Mouse (Mus musculus) neutrophil, adult 65 days (primary cell): ENCODE results near the gene Osgep. TPM values are rescaled to one million over a fixed set of nuclear protein-coding genes. Genes with fewer than 3 reads are reported as not detected.

Experiments
- total RNA-seq: library from RNA; stranded (reverse); gene quantifications from 2 replicates; pipeline ENCODE4 v1.2.4, GENCODE M21; 2023

The Osgep gene
- 14.8 and 15.6 TPM in 2 replicates for total RNA-seq

DNA sequence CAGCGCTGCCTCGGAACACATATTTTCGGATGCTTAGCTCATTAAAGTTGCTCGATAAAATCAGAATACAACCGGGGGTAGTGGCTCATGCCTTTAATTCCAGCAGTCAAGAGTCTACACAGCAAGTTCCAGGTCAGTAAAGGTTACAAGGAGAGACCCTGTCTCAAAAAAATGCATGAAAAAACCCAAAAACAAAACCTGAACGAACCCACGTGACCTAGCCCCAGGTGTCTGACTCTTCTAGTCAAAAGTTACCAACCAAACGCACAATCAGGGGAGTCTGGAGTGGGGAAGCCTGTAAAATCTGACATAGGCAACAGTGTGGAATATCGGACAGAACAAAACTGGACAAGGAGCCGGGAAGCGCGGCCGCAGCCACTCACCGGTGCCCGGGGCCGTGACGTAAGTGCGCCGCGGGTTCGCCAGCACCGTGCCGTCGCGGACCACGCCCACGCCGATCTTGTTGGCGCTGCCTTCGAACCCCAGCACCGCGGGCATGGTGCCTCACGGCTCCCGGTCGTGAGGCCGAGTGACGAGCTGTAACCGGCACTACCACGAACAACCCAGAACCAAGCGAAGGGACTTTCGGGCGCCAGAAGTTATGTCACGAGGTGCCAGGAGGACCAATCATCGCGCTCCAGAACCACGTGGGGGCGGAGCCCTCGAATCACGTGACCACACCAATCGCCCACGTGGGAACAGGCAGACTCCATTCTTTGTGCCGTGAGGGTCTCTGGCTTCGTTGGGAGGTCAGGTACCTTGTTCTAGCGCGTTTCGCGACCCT, at the start of gene Osgep, which contains the start of gene Apex1:
Osgep (minus strand) TSS at position 613 of the 784 bp plus-strand sequence.
Apex1 (plus strand) TSS at position 688 of the 784 bp plus-strand sequence.

DNA sequence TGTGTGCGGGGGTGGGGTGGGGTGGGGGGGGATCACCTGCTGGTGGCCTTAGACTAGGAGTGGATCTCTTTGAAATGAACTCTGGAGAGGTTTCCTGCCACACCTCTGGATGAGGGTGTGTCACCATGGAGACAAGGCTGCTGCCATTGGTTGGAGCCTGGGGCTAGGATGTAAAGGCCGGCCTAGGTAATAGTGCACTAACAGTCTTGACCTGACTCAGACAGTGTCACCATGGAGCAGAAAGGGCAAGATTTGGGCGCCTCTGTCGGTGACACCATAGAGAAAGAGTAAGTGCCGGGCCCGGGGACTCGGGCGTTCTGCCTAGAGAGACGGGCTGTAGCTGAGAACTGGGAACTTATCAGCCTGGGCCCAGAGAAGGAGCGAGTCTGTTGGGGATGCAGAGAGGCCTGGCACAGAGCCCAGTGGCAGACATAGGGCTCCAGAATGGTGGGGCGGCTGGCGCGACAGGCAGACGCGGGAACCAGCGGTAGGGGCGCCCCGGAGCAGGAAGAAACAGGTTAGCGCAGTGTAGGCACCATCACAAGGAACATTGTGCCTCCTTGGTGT, 31.3 kb upstream of the Osgep start, which contains the start of gene Pnp2:
Pnp2 (plus strand) TSS at position 51 of the 567 bp plus-strand sequence.

DNA sequence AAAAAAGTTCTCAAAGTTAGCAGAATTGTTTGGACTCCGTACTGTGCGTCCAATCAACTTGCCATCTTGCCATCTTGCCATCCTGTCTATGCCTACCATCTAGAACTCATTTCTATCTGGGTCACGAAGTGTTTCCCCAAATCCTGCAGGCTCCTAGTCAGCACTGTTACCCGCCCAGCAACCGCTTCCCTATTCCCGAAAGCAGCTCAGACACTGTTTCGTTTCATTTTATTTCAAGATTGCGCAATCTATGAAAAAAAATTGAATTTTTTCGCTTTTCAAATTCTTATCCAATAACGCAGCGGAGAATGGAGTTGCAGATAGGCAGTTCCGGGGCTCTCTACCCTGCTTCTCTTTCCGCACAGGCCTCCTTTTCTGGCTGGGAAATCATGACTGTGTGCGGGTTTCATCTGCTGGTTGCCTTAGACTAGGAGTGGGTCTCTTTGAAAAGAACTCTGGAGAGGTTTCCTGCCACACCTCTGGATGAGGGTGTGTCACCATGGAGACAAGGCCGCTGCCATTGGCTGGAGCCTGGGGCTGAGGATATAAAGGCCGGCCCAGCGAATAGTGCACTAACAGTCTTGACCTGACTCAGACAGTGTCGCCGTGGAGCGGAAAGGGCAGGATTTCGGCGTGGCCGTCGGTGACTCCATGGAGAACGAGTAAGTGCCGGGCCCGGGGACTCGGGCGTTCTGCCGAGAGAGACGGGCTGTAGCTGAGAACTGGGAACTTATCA, 19.4 kb upstream of the Osgep start, which contains the start of gene Gm49342:
Gm49342 (plus strand) TSS at position 586 of the 736 bp plus-strand sequence.

DNA sequence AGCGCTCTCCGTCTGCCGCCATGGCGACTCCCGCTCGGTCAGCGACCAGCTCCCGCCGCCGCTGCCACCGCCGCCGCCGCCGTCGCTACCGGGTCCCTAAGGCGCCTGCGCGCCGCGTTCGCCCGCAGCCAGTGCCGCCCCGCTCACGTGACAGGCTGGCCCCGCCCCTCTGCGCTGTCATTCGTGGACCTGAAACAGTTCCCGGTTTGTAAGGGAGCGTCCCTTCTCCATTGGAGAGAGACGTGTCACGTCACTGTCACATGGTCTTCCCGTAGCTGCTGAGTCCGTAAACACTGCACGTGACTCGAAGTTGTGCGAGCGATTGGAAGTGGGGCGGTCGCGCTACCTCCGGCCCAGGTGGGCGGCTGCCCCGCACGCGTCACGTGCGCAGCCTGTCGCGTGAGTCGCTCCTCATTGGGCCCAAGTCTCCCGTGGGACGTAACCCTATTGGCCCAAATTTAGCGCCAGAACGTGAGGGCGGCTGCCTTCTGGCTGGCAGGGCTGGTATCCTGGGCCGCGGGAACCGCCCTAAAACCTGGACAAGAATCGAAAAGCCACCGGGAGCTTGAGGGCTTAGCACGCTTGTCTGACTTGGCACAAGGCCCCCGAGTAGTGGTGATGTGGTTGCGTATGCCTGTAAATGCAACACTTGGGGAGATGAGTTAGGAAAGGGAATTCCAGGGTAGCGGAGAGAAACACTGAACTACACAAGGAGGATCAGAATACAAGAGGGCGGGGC, 6.2 kb upstream of the Osgep start, which contains the start of the genes Pip4p1 and Pnp:
Pip4p1 (minus strand) TSS at position 103 of the 739 bp plus-strand sequence.
Pnp (plus strand) TSS at position 329 of the 739 bp plus-strand sequence.

DNA sequence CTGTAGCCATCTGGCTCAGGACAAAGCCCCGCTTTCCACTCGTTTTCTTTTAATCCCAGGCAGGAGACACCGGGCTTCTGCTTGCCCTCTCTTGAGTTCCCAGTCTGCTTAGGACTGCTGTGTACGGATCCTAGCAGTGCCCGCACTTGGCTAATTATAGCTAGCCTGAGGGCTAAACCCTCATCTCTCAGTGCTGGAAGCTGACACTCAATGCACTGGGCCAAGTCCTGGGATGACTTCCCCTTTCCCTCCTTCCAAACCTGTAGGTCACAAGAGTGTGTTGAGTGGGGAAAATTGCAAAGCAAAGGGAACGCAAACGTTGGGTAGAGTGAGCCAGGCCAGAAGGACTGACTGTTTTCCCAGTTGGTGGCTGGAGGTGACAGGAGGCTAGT, 27.3 kb downstream of the Osgep start, which contains the start of gene Klhl33:
Klhl33 (minus strand) TSS at position 134 of the 392 bp plus-strand sequence.

DNA sequence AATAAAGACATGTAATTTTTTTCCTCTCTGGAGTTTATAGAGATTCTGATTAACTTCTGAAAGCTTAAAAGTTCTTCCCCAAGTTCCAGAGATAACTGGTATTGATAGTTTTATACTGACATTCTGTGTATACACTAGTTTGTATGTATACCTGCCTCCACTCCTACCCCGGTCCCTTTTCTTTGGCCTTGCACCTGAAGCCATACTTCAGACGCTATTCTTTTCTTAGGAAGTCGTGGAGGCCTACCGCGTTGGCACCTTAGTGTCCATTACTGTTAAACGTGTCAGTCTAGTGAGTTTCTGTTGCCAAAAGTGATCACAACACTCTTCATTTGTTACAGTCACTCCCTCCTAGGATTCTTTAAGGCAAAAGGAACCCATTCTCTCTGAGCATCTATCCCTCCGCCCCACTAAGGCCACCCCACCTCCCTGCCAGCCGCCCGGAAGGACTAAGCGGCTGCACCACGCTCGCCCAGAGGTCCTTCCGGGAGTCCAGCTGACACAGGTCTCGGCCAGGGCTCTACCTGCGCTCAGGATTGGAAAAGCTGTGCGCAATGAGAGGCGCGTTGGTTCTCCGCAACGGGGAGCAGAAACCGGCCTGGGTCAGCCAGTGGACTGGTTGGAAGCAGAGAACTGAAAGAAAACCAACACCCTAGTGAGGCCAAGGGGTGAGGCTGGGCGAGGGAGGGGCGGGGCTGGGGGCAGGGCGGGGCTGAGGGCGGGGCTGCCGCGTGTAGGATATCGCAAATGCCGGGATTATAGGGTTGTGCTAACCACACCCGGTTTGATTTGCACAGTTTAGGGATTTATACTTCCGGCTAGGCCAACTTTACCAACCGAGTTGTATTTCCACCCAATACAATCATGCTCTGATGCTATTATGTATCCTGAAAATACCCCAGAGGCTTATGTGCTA, 54.5 kb downstream of the Osgep start, which contains the start of gene Tep1:
Tep1 (minus strand) TSS at position 672 of the 916 bp plus-strand sequence.

Other genes starting within 250 kb of the Osgep start
- not detected in 2 replicates for gene Olfr747, start 231.7 kb downstream of the Osgep start, total RNA-seq
- gene Olfr748, start 217.5 kb downstream of the Osgep start, total RNA-seq = not detected in 2 replicates
- gene Olfr749, start 179.8 kb downstream of the Osgep start, total RNA-seq = not detected in 2 replicates
- 28.0 and 39.4 TPM in 2 replicates for gene Ttc5, start 139.4 kb downstream of the Osgep start, total RNA-seq
- not detected in 2 replicates for gene Ccnb1ip1, start 117.2 kb downstream of the Osgep start, total RNA-seq
- 23.5 and 35.4 TPM in 2 replicates for gene Parp2, start 117.1 kb downstream of the Osgep start, total RNA-seq
- 33.7 and 51.6 TPM in 2 replicates for gene Tep1, start 54.3 kb downstream of the Osgep start, total RNA-seq
- 0.13 and 0.18 TPM in 2 replicates for gene Klhl33, start 27.4 kb downstream of the Osgep start, total RNA-seq
- gene Apex1, start 75 bp upstream of the Osgep start, total RNA-seq = 11.9 and 13.5 TPM in 2 replicates
- 64.3 and 86.6 TPM in 2 replicates for gene Pip4p1, start 6.0 kb upstream of the Osgep start, total RNA-seq
- gene Pnp, start 6.2 kb upstream of the Osgep start, total RNA-seq = 55.5 and 66.9 TPM in 2 replicates
- 43.8 and 69.2 TPM in 2 replicates for gene Gm49342, start 19.6 kb upstream of the Osgep start, total RNA-seq
- 4.6 and 5.7 TPM in 2 replicates for gene Pnp2, start 31.1 kb upstream of the Osgep start, total RNA-seq
- 0.25 TPM in 1 of 2 replicates, not detected in the other for gene Rnase10, start 82.9 kb upstream of the Osgep start, total RNA-seq
- gene Rnase9, start 117.0 kb upstream of the Osgep start, total RNA-seq = not detected in 2 replicates
- gene Rnase11, start 125.3 kb upstream of the Osgep start, total RNA-seq = not detected in 2 replicates
- gene Rnase12, start 132.8 kb upstream of the Osgep start, total RNA-seq = not detected in 2 replicates
- not detected in 2 replicates for gene Olfr750, start 149.5 kb upstream of the Osgep start, total RNA-seq
- gene Rnase4, start 166.2 kb upstream of the Osgep start, total RNA-seq = 3.6 and 5.4 TPM in 2 replicates
- gene Ang, start 166.3 kb upstream of the Osgep start, total RNA-seq = 2.0 and 3.2 TPM in 2 replicates
- gene Eddm3b, start 189.5 kb upstream of the Osgep start, total RNA-seq = not detected in 2 replicates
- 16.8 and 24.9 TPM in 2 replicates for gene Rnase6, start 199.0 kb upstream of the Osgep start, total RNA-seq
- gene Rnase1, start 221.9 kb upstream of the Osgep start, total RNA-seq = not detected in 2 replicates
- 1.1 and 1.8 TPM in 2 replicates for gene Rnase2b, start 237.4 kb upstream of the Osgep start, total RNA-seq